Comparison of ENCODE assay signal across 25 mouse cellular contexts in genomic region chr11:35275300-35275699, GRCm38 (mm10).
DNase-seq lines count a peak whose midpoint lies in the region; TF ChIP-seq lines count a peak whose summit lies in the region.
"Had no signal": no experiment of that assay in that cellular context is flagged by ENCODE, and none has a peak within 500 bp of the region (broad histone marks: within the 10 kb centered on the region; RNA-seq: fewer than 3 reads in every experiment).

No protein-coding gene starts in this region.

- peak in 1 of 2 experiments; percentile 58 for DNase-seq in layer of hippocampus, adult 2 months (ENCODE audit: low spot score in 2 of 2)
- no peak for DNase-seq in layer of hippocampus, postnatal 25 days (ENCODE audit: extremely low spot score in 1 of 2, low spot score in 1 of 2)
- DNase-seq in cerebellum, adult 11-12 months = peak; percentile 69
- DNase-seq in cerebellum, adult 2 months = peak; percentile 82 to 88
- peak; percentile 61 to 70 for DNase-seq in cerebellum, postnatal 36 days
- no peak for DNase-seq in right cerebral cortex, postnatal 25 days
- DNase-seq in kidney, postnatal 10 days = no peak
- DNase-seq: adrenal gland, postnatal 25 days; B cell, adult 2 months; gastrocnemius, adult 2 months; gastrocnemius, postnatal 36 days; heart, adult 18-20 months; heart, postnatal 36 days; kidney, adult 8-10 months; left cerebral cortex, postnatal 4 days; liver, embryonic 13.5 days; lung, embryonic 14.5 days; lung, postnatal 14 days; right cerebral cortex, postnatal 4 days; thymus, postnatal 4 days had no signal

- peak overlapping the region; percentile 92 for H3K27ac ChIP-seq in layer of hippocampus, adult 2 months
- H3K27ac ChIP-seq in cerebellum, adult 2 months (ENCODE audit: insufficient read depth, low read length) = peak overlapping the region; percentile 10
- H3K27ac ChIP-seq: embryonic facial prominence, embryonic 10.5 days; embryonic facial prominence, embryonic 15.5 days; gastrocnemius, adult 2 months; hindbrain, embryonic 12.5 days; kidney, postnatal 0 days; limb, embryonic 15.5 days; liver, embryonic 13.5 days had no signal

- 16% methylated on average over 7 of the region's 7 CpGs for WGBS in cerebellum, adult 2 months

- H3K4me3 ChIP-seq in layer of hippocampus, adult 2 months = no peak overlapping the region
- H3K4me3 ChIP-seq in cerebellum, adult 2 months (replicated peaks; ENCODE audit: insufficient read depth, low read depth, low read length) = no peak overlapping the region
- H3K4me3 ChIP-seq: embryonic facial prominence, embryonic 10.5 days; embryonic facial prominence, embryonic 15.5 days; gastrocnemius, adult 2 months; hindbrain, embryonic 12.5 days; limb, embryonic 15.5 days; liver, embryonic 13.5 days had no signal

- no peak for TF ChIP-seq CTCF in layer of hippocampus, adult 2 months (conservative IDR thresholded peaks at IDR 0.05)
- no peak for TF ChIP-seq CTCF in cerebellum, adult 2 months (IDR thresholded peaks at IDR 0.05; ENCODE audit: borderline replicate concordance, insufficient read depth, low read depth, low read length)

- no peak for TF ChIP-seq POLR2A in cerebellum, adult 2 months (IDR thresholded peaks at IDR 0.05; ENCODE audit: borderline replicate concordance, insufficient read depth, low read length)

- peaks cover 11% of the 10 kb centered on the region for H3K4me1 ChIP-seq in cerebellum, adult 2 months (ENCODE audit: control insufficient read depth, insufficient read depth, low read length)
- H3K4me1 ChIP-seq: liver, embryonic 13.5 days had no signal

- H3K27me3 ChIP-seq in cerebellum, adult 2 months (ENCODE audit: control insufficient read depth, insufficient read depth, low read length) = no peaks in the 10 kb centered on the region
- H3K27me3 ChIP-seq: embryonic facial prominence, embryonic 15.5 days; hindbrain, embryonic 12.5 days; liver, embryonic 13.5 days had no signal

Comparison
In these comparisons a context has a peak if more than half of its experiments do, and no peak if none do; other contexts are left out.
1. DNase-seq: peak in cerebellum, adult 11-12 months (single experiment), cerebellum, adult 2 months (2 of 2) and cerebellum, postnatal 36 days (2 of 2); none in layer of hippocampus, postnatal 25 days (0 of 2), right cerebral cortex, postnatal 25 days (single experiment) and kidney, postnatal 10 days (single experiment).